Mouse (Mus musculus): ENCODE data around the gene Esf1. TPM values are rescaled to one million over a fixed set of nuclear protein-coding genes. Genes with fewer than 3 reads are reported as not detected.
"Not testable (repeated sequence)": the region's sequence is repeated elsewhere in the genome, so short reads cannot be mapped to it uniquely, and the experiment has no call there.

Gene Esf1
- polyA plus RNA-seq, 1 experiment, result 15.5 TPM

GRCm38 (mm10) chr2:140080747-140081577 is 89.4 kb downstream of the Esf1 start:
- no peak for TF ChIP-seq POLR2A (IDR thresholded peaks at IDR 0.05; ENCODE audit: borderline replicate concordance, control insufficient read depth, low read depth, low read length)
- no peak for TF ChIP-seq CTCF (IDR thresholded peaks at IDR 0.05; ENCODE audit: control insufficient read depth, insufficient read depth, low read length)
- Histone ChIP-seq H3K27ac (ENCODE audit: control insufficient read depth, insufficient read depth, low read depth, low read length, poor library complexity) (no peak overlapping the region), H3K4me3 (replicated peaks; ENCODE audit: control insufficient read depth, low read depth, low read length) (no peak overlapping the region), H3K4me1 (ENCODE audit: control insufficient read depth, insufficient read depth, low read length) (no peaks in the 10 kb centered on the region)
- 67% methylated on average over 11 of the region's 11 CpGs for WGBS

GRCm38 (mm10) chr2:140079284-140079683 is 91.1 kb downstream of the Esf1 start:
- not testable (repeated sequence) for H3K27ac ChIP-seq (ENCODE audit: control insufficient read depth, insufficient read depth, low read depth, low read length, poor library complexity); H3K4me3 ChIP-seq (replicated peaks; ENCODE audit: control insufficient read depth, low read depth, low read length); H3K4me1 ChIP-seq (ENCODE audit: control insufficient read depth, insufficient read depth, low read length)

DNA sequence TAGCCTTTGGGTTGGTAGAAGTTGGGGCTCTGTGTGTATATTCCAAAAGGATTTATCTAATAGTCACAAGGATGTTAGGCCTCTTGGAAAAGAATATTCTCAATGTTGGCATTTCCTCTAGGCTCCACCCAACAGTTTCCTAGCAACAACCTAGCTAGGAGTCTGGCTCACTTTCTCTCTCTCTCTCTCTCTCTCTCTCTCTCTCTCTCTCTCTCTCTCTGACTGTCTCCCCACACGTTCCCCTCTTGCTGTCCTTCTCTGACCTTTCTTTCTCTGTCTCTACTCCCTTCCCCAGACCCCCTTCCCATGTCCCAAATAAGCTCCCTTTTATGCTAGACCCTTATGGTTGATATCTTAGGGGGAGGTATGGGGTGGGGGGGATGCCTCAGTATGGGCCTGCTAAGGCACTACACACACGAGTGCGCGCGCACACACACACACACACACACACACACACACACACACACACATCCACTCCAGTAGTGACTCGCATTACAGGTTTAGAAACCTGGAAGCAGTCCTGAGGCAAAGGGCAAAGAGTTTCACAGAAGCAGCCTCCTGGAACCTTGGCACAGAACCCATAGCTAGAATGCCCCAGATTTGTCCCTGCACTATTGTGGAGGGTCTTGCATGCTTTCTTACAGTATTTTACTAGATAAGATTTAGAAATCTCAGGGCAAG is 91.6 kb downstream of the Esf1 start:
- Histone ChIP-seq H3K4me1 (ENCODE audit: control insufficient read depth, insufficient read depth, low read length) (no peaks in the 10 kb centered on the region), H3K4me3 (replicated peaks; ENCODE audit: control insufficient read depth, low read depth, low read length) (no peak overlapping the region), H3K27ac (ENCODE audit: control insufficient read depth, insufficient read depth, low read depth, low read length, poor library complexity) (no peak overlapping the region)
- TF ChIP-seq POLR2A (IDR thresholded peaks at IDR 0.05; ENCODE audit: borderline replicate concordance, control insufficient read depth, low read depth, low read length) (no peak), CTCF (IDR thresholded peaks at IDR 0.05; ENCODE audit: control insufficient read depth, insufficient read depth, low read length) (no peak)
- WGBS, result 66% methylated on average over 6 of the region's 6 CpGs

GRCm38 (mm10) chr2:140077476-140077875 is 92.9 kb downstream of the Esf1 start:
- H3K27ac ChIP-seq (ENCODE audit: control insufficient read depth, insufficient read depth, low read depth, low read length, poor library complexity), result no peak overlapping the region
- H3K4me1 ChIP-seq (ENCODE audit: control insufficient read depth, insufficient read depth, low read length), result no peaks in the 10 kb centered on the region
- WGBS, result 53% methylated on average over 1 of the region's 1 CpGs
- no peak overlapping the region for H3K4me3 ChIP-seq (replicated peaks; ENCODE audit: control insufficient read depth, low read depth, low read length)
- no peak for TF ChIP-seq POLR2A (IDR thresholded peaks at IDR 0.05; ENCODE audit: borderline replicate concordance, control insufficient read depth, low read depth, low read length)
- TF ChIP-seq CTCF (IDR thresholded peaks at IDR 0.05; ENCODE audit: control insufficient read depth, insufficient read depth, low read length), result no peak

DNA sequence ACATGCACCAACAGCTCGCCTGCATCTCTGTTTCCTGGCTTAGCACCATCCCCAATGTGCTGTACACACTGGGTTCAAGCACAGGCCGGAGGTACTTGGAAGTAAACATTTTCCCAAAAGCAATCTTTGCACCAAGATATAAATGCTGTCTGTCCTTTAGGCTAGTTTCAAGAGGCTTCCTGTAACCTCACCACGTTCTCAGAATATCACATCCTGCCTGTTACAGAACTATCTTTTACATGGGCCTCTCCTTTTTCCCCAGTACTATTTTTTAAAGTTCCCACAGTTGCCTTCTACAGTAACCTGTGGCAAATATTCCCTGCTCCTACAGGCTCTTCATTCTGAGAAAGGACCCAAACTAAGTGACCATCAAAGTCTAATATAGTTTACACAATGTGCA is 95.2 kb downstream of the Esf1 start:
- TF ChIP-seq POLR2A (IDR thresholded peaks at IDR 0.05; ENCODE audit: borderline replicate concordance, control insufficient read depth, low read depth, low read length) (no peak), CTCF (IDR thresholded peaks at IDR 0.05; ENCODE audit: control insufficient read depth, insufficient read depth, low read length) (no peak)
- Histone ChIP-seq H3K4me3 (replicated peaks; ENCODE audit: control insufficient read depth, low read depth, low read length) (no peak overlapping the region), H3K4me1 (ENCODE audit: control insufficient read depth, insufficient read depth, low read length) (no peaks in the 10 kb centered on the region), H3K27ac (ENCODE audit: control insufficient read depth, insufficient read depth, low read depth, low read length, poor library complexity) (no peak overlapping the region)
- WGBS, result 62% methylated on average over 3 of the region's 3 CpGs

Other genes starting within 250 kb of the Esf1 start
- gene Tasp1, start 103.8 kb downstream of the Esf1 start, polyA plus RNA-seq (2011; ENCODE audit: insufficient read depth, insufficient read length, low replicate concordance, missing spikeins), result 5.7 and 7.1 TPM in 2 replicates
- 47.6 TPM in 1 of 2 replicates, not detected in the other for gene Gm17374, start 18.5 kb downstream of the Esf1 start, polyA plus RNA-seq (2011; ENCODE audit: insufficient read depth, insufficient read length, low replicate concordance, missing spikeins)
- 2.2 and 6.5 TPM in 2 replicates for gene Ndufaf5, start 85 bp upstream of the Esf1 start, polyA plus RNA-seq (2011; ENCODE audit: insufficient read depth, insufficient read length, low replicate concordance, missing spikeins)
- gene Sel1l2, start 219.1 kb upstream of the Esf1 start, polyA plus RNA-seq (2011; ENCODE audit: insufficient read depth, insufficient read length, low replicate concordance, missing spikeins), result not detected in 2 replicates
- 2.8 and 4.7 TPM in 2 replicates for gene Macrod2, start 224.7 kb upstream of the Esf1 start, polyA plus RNA-seq (2011; ENCODE audit: insufficient read depth, insufficient read length, low replicate concordance, missing spikeins)